Mouse (Mus musculus) limb, embryonic 14.5 days (tissue): ENCODE measurements around the gene Sdccag8. TPM values are rescaled to one million over a fixed set of nuclear protein-coding genes. Genes with fewer than 3 reads are reported as not detected.

Experiments
- ATAC-seq: fragments of 200-750 bp; cut with Nextera tagmentation; 2 replicates; pipeline ENCODE4 v1.8.0; 2017; ENCODE audit warnings: low read depth, moderate number of reproducible peaks, moderate TSS enrichment; ENCODE audit not compliant: low FRiP score
- DNase-seq: peaks from one replicate; pipeline ENCODE4 v3.0.0-alpha.2; 2015; ENCODE audit warnings: low spot score
- H3K27ac ChIP-seq: fragments of 300-500 bp; sonication (generic); replicated peaks from 2 replicates; pipeline ENCODE4 v1.5.1; 2014; ENCODE audit warnings: low read depth, mild to moderate bottlenecking, low read length, moderate library complexity, mixed read lengths
- H3K27me3 ChIP-seq: fragments of 300-500 bp; sonication (generic); 2 replicates; pipeline ENCODE4 v1.6.1; 2014; ENCODE audit warnings: low read length, mixed read lengths; ENCODE audit not compliant: control insufficient read depth, insufficient read depth
- H3K36me3 ChIP-seq: fragments of 300-500 bp; sonication (generic); 2 replicates; pipeline ENCODE4 v1.6.1; 2014; ENCODE audit warnings: mild to moderate bottlenecking, low read length, moderate library complexity, mixed read lengths; ENCODE audit not compliant: control insufficient read depth, insufficient read depth
- H3K4me1 ChIP-seq: fragments of 300-500 bp; sonication (generic); 2 replicates; pipeline ENCODE4 v1.6.1; 2014; ENCODE audit warnings: antibody characterized with exemption, low read length, mixed read lengths; ENCODE audit not compliant: control insufficient read depth, insufficient read depth
- H3K4me2 ChIP-seq: fragments of 300-500 bp; sonication (generic); replicated peaks from 2 replicates; pipeline ENCODE4 v1.6.1; 2014; ENCODE audit warnings: low read depth, mild to moderate bottlenecking, low read length, moderate library complexity; ENCODE audit not compliant: severe bottlenecking
- H3K4me3 ChIP-seq: fragments of 300-500 bp; sonication (generic); replicated peaks from 2 replicates; pipeline ENCODE4 v1.5.1; 2014; ENCODE audit warnings: low read length
- H3K9ac ChIP-seq: fragments of 300-500 bp; sonication (generic); 2 replicates; pipeline ENCODE4 v1.6.1; 2014; ENCODE audit warnings: mild to moderate bottlenecking, low read depth, low read length, moderate library complexity; ENCODE audit not compliant: severe bottlenecking
- H3K9me3 ChIP-seq: fragments of 300-500 bp; sonication (generic); 2 replicates; pipeline ENCODE4 v1.6.1; 2016; ENCODE audit warnings: low read length; ENCODE audit not compliant: control insufficient read depth
- POLR2A ChIP-seq: fragments of 200-500 bp; IDR thresholded peaks from 2 replicates; pipeline ENCODE4 v1.8.0; 2012; ENCODE audit warnings: inconsistent platforms, mild to moderate bottlenecking, moderate library complexity, borderline replicate concordance; ENCODE audit not compliant: insufficient read depth, insufficient read length; ENCODE audit errors: extremely low read depth
- WGBS: fragments of 180-500 bp; shearing (Covaris S2); extraction: QIAGEN DNeasy Blood & Tissue Kit; methylation state at CpG from one replicate; pipeline ENCODE4 v1.1.7; 2014; 5-methylcytosine and 5-hydroxymethylcytosine counted together
- polyA plus RNA-seq, 2 experiments: library from polyadenylated mRNA; depleted of rRNA in 1 of 2; stranded (reverse) in 1 of 2; unstranded in 1 of 2; fragments of >200 nt; fragmentation: Nextera tagmentation in 1 of 2; extraction: Ambion mirVana in 1 of 2; gene quantifications; 2 replicates each; pipeline versions ENCODE4 v1.2.1 to v1.2.3; 2012 to 2014

The Sdccag8 gene
- polyA plus RNA-seq, 2 experiments: 8.5 to 15.8 TPM

DNA sequence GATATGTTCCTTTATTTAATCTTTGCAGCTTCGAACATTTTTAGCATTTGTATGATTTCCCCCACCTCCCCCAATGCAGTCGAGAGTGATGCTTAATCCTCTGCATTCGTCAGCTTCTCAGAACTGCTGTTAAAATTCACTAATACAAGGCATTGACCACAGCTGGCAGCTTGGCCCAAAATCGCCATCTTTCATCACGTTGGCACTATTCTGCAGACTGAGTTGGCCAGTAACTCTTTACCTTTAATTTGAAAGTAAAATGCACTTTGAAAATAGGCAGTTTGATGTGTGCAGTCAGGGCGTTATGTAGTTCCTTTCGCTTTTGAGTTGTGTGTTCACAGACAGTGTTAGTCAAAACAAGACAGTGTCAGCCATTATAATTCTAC, 132.3 kb downstream of the Sdccag8 start:
- H3K4me1 ChIP-seq: no peaks in the 10 kb centered on the region

DNA sequence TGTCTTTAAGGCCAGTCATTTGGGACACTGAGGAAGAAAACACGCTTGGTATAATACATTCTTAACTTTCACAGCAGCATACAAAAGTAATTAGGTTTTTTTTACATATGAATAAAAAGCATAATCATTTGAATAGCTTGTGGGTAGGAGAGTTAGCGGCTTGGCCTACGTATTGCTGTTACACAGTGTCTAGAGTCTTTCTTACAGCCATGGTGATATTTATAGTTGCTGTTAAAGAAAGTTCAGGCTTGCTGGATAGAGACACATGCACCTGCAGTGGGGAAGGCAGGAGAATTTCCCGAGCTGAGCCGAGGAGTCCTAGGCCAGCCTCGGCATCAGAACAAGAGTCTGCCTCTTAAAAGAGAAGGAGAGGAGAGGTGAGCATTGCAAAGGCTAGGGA, 134.4 kb downstream of the Sdccag8 start:
- no peak overlapping the region for H3K27ac ChIP-seq
- no peak for DNase-seq
- 67% methylated on average over 6 of the region's 6 CpGs for WGBS
- H3K4me1 ChIP-seq: no peaks in the 10 kb centered on the region
- H3K9me3 ChIP-seq: no peaks in the 10 kb centered on the region
- no peak for TF ChIP-seq POLR2A
- H3K36me3 ChIP-seq: no peaks in the 10 kb centered on the region
- no peak overlapping the region for H3K4me3 ChIP-seq
- ATAC-seq: no peak
- H3K27me3 ChIP-seq: no peaks in the 10 kb centered on the region
- no peak overlapping the region for H3K4me2 ChIP-seq
- no peak overlapping the region for H3K9ac ChIP-seq

More for the DNA sequence above, 132.3 kb downstream of the Sdccag8 start:
- no peak overlapping the region for H3K4me3 ChIP-seq
- H3K27ac ChIP-seq: no peak overlapping the region
- WGBS: 64% methylated on average over 7 of the region's 7 CpGs
- H3K4me2 ChIP-seq: no peak overlapping the region
- no peak overlapping the region for H3K9ac ChIP-seq
- no peak for DNase-seq
- TF ChIP-seq POLR2A: no peak
- ATAC-seq: no peak
- H3K9me3 ChIP-seq: no peaks in the 10 kb centered on the region
- no peaks in the 10 kb centered on the region for H3K36me3 ChIP-seq
- no peaks in the 10 kb centered on the region for H3K27me3 ChIP-seq

DNA sequence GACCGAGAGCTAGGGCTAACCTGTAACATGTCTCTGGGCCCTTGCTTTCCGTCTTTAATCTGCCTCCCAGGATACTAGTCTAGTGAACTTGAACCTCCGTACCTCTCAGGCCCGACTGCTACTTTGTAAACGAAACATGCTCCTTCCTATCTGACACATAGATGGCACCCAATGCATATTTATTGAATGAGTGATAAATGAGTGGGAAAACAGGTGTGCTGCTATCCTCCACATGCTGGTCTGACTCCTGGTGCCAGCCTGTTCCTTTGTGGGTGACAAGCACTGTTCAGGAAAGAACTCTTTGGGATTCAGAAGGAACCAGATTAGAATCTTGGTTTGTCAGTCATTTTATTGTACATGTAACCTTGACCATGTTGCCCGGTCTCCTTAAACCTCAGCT, 134.9 kb downstream of the Sdccag8 start:
- no peak for TF ChIP-seq POLR2A
- DNase-seq: no peak
- H3K9me3 ChIP-seq: no peaks in the 10 kb centered on the region
- 82% methylated on average over 6 of the region's 6 CpGs for WGBS
- no peak overlapping the region for H3K27ac ChIP-seq
- H3K4me3 ChIP-seq: no peak overlapping the region
- no peak overlapping the region for H3K4me2 ChIP-seq
- no peaks in the 10 kb centered on the region for H3K36me3 ChIP-seq
- H3K9ac ChIP-seq: no peak overlapping the region
- H3K27me3 ChIP-seq: no peaks in the 10 kb centered on the region
- no peaks in the 10 kb centered on the region for H3K4me1 ChIP-seq
- ATAC-seq: no peak

DNA sequence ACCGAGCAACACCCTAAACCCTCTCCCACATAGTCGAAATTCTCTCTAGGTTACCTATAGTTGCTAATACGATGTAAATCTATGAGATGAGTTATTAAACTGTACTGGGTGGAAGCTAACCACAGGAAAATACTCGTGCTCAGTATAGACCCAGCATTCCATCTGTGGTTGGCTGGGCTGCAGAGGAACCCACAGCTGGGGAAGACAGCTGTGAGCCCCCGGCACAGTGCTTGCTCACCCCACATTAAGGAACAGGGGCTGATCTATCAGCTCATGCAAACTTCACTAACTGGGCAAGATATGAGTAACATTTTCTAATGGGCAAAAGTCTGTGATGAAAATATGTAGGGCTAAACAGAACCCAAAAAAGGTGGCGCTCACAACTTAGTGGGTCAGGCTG, 135.6 kb downstream of the Sdccag8 start:
- Histone ChIP-seq H3K4me2 (no peak overlapping the region), H3K4me1 (no peaks in the 10 kb centered on the region), H3K9me3 (no peaks in the 10 kb centered on the region), H3K4me3 (no peak overlapping the region), H3K9ac (no peak overlapping the region), H3K27ac (no peak overlapping the region), H3K36me3 (no peaks in the 10 kb centered on the region), H3K27me3 (no peaks in the 10 kb centered on the region)
- WGBS: 73% methylated on average over 6 of the region's 6 CpGs
- ATAC-seq (no peak), DNase-seq (no peak)
- TF ChIP-seq POLR2A: no peak

DNA sequence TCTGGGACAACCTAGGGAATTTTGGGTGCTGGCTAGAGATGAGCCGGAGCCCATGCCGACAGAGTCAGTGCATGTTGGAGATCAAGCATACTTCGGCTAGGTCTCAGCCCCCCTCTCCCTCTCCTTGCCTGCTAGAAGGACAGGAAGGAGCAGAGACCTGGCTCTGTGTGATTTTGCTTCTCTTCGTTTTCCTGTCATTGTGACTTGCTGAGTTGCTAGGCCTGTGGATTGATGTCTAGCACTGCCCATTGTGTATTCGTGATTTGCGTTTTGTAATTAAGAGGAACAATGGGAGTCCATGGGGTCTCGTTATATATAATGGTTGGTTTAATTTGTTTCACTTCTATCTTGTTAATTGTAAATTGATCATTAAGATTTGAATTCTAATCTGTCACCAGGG, 137.4 kb downstream of the Sdccag8 start:
- 37% methylated on average over 7 of the region's 7 CpGs for WGBS
- Histone ChIP-seq H3K4me3 (no peak overlapping the region), H3K27ac (no peak overlapping the region), H3K9me3 (no peaks in the 10 kb centered on the region), H3K4me1 (no peaks in the 10 kb centered on the region), H3K9ac (no peak overlapping the region), H3K4me2 (no peak overlapping the region), H3K27me3 (no peaks in the 10 kb centered on the region), H3K36me3 (no peaks in the 10 kb centered on the region)
- no peak for ATAC-seq
- no peak for DNase-seq
- no peak for TF ChIP-seq POLR2A

DNA sequence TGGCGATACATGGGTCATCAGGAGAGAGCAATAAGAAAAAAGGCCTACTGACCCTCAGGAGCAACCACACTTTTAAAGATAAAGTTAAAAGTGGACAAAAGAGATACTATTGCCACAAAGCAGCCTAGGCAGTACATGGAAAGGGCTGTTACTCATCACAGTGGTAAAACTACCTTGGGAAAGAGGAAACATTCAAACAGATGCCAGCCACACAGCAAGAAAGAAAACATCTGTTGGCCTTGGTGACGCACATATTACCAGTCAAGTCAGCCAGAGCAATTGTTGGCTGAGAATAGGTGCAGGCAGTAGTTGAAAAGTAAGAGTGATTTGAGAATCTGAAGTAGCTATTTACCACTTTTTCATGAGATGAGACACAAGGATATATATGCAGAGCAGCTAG, 143.9 kb downstream of the Sdccag8 start:
- DNase-seq: no peak
- no peak for TF ChIP-seq POLR2A
- no peak for ATAC-seq
- Histone ChIP-seq H3K36me3 (no peaks in the 10 kb centered on the region), H3K4me1 (no peaks in the 10 kb centered on the region), H3K4me2 (no peak overlapping the region), H3K9me3 (no peaks in the 10 kb centered on the region), H3K9ac (no peak overlapping the region), H3K4me3 (no peak overlapping the region), H3K27me3 (no peaks in the 10 kb centered on the region), H3K27ac (no peak overlapping the region)
- 78% methylated on average over 2 of the region's 2 CpGs for WGBS
